Mouse (Mus musculus) layer of hippocampus, adult 11-12 months (tissue): ENCODE data around the gene Agbl2.

Experiments used
- DNase-seq: peaks from one replicate; pipeline ENCODE4 v3.0.0; 2022; ENCODE audit warnings: low spot score

Agbl2 gene

DNA sequence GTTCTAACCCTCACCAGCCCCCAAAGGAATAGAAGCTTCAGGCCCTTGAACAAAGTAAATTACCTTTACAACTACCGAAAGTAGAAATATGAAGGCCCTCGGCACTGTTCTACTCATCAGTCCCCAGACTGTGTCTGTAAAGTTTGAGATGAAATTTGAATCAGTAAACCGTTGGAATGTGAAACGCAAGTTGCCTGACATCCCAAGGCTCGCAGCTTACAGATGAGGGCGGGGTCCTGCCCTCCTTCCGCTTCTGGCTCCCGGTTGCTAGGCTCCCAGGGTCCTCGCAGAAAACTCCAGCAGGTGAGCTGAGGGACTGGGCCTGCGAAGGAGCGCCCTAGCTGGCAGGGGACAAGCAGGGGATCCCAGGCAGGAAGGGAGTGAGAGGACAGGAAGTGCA, at the start of gene Agbl2:
Gene Agbl2, plus strand, starts transcription at position 270 of the 400 bp plus-strand sequence.
- DNase-seq: no peak

GRCm38 (mm10) chr2:90735326-90735725, 47.2 kb upstream of the Agbl2 start:
- DNase-seq: no peak

DNA sequence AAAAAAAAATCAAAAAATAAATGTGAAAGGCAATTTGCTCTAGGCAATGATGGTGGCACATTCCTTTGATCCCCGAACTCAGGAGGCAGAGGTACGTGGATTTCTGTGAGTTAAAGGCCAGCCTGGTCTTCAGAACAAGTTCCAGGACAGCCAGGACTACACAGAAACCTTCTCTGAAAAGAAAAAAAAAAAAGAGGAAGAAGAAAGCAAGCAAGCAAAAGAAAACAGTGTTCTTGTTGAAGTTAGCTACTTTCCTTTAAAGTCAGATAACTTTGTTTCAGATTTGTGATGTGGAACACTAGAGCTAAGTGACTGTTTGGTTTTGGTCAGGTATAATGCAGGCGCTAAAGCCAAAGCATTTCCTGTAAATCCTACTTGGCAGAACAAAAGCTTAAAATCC, 43.7 kb upstream of the Agbl2 start:
- no peak for DNase-seq

DNA sequence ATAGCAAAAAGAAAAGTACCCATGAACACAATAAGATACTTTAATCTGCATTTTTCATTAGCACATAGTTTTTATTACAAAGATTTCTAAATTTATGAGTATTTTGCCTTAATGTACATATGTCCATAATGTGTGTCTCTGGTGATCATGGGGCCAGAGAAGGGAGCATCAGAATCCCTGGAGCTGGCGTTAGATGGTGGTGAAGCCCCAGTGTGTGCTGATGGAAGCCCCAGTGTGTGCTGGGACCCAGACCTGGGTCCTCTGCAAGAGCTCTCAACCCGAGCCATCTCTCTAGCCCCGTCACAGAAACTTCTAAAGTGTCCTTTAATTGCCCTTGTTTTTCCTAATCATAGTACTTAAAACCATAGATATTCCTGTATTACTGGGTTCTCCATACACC, 43.2 kb upstream of the Agbl2 start:
- no peak for DNase-seq

DNA sequence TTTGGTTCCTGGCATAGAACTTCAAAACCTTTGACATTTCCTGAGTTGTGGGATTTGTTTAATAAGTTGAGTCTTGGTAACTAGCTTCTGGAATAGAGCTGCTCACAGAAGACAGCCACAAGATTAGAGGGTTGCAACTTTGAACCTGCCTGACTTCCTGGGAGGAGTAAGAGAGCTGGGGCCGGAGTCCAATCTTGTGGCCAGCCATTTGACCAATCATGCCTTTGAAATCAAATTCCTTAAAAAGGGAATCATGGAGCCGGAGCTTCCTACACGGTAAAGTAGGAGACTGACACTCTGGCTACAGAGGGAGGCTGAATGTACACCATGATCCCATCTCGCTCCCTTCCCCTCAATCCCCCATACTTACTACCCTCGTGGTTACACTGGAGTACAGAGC, 42.6 kb upstream of the Agbl2 start:
- no peak for DNase-seq

DNA sequence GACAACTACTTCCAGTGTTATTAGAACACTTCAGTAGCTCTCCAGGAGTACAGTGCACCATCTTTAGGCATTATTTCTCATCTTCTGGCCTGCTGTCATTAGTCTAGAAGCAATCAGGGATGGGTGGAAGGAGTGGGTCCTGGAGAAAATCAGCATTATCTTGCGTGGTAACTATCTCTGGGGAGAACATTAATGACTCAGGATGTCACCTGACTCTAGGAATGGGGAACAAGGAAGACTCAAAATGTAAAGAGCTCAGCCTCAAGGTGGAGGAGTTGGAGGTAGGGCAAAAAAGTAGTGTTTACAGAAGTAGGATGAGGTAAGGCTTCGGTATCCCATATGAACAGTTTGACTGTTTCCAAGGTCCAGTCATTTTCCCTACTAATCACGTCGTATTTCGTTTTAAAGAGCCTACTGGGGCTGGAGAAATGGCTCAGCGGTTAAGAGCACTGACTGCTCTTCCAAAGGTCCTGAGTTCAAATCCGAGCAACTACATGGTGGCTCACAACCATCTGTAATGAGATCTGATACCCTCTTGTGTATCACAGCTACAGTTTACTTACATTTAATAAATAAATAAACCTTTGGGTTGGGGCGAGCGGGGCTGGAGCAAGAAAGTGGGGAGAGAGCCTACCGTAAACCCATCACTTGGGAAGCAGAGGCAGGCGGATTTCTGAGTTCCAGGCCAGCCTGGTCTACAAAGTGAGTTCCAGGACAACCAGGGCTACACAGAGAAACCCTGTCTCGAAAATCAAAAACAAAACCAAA, 38.1 kb upstream of the Agbl2 start:
- no peak for DNase-seq

DNA sequence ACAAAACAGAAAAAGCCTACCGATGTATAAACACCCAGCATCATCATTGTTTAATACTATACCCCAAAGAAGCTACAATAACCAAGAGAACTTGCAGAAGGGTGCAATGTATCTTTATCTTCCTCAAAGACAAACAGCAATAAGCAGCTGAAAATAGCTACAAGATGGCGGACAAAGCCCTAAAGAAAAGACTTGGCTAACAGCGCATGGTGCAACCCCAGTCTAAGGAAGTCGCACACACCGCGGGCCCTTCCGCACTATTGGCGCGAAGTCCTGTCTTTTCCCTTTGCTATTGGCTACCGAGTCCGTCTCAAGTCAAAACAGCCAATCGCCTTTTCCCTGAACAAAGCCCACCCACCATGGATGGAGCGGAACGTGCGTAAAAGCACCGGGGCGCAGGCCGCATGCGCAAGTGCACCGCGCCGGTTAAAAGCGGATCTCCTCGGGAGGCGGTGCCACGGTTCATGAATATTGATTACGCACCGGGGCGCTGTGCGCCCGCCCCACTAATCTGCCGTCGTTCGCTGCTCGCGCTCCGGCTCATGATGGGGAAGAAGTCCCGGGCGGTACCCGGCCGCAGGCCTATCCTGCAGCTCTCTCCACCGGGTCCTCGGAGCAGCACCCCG, 37.4 kb upstream of the Agbl2 start, which contains the start of gene Fnbp4:
Gene Fnbp4, plus strand, starts transcription at position 318 of the 626 bp plus-strand sequence.
- peak; percentile 98 for DNase-seq

DNA sequence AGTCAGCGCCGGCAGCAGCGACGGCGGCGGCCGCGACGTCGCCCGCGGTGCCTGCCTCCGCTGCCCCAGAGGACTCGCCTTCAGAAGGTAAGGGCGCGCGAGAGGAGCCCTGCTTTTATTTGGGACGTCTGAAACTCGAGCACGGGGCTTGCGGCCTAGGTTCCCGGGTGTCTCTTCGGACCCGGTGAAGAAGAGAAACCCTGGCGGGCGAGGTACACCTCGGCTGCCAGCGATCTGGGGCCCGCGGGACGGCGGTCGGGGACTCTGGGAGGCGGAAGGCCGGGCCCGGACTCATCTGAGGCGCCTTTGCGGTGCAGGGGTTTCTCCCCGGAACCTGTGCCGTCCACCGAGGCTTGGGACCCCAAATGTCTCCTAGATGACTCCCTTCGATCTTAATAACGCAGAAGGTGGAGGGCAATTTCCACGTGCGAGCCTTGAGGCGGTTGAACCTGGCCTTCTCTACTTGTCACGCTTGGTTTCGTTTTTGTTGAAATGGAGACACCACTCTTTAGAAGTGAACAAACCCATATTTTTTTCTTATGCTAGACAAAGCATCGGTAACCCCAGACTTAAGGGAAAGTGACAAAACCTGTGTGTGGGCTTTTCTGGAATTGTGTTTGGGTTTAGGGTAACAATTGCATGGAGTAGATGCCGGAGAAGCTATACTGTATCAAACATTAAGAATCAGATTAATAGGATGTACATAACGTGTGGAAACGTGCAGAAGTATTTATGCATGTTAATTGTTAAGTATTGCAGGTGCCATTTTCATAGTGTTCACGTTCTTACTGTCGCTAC, 36.6 kb upstream of the Agbl2 start:
- no peak for DNase-seq

GRCm38 (mm10) chr2:90746538-90746865, 36.0 kb upstream of the Agbl2 start:
- no peak for DNase-seq

GRCm38 (mm10) chr2:90747131-90747530, 35.4 kb upstream of the Agbl2 start:
- no peak for DNase-seq

DNA sequence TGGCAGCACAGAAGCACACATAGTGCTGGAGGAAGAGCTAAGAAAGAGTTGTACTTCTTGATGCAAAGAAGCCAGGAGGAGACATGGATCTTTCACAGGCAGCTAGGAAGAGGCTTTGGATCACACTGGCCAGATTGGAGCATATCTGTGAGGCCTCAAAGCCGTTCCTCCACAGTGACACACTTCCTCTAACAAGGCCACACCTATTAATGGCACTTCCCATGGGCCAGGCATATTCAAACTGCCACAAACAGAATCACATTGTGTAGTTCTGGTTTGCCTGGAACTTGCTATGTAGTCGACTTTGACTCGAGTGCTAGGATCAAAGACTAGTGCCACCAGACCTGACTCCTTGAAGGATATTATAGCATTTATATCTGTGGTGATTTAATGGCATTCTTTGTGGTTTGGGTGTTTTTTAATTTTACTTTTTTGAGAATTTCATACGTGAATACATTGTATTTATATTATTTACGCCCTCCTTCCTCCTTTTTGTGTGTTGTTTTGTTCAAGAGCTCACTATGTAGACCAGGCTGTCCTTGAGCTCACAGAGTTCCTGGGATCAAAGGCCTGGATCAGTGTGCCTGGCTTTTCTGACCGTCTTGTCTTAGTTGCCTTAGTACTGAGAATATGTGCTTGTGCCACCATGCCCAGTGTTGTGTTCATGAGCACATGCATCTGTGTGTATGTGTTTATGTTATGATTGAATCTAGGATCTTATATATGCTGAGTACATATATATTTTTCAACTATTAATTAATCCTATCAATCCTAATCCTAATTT, 32.7 kb upstream of the Agbl2 start:
- no peak for DNase-seq

GRCm38 (mm10) chr2:90753565-90753964, 29.0 kb upstream of the Agbl2 start:
- DNase-seq: no peak

DNA sequence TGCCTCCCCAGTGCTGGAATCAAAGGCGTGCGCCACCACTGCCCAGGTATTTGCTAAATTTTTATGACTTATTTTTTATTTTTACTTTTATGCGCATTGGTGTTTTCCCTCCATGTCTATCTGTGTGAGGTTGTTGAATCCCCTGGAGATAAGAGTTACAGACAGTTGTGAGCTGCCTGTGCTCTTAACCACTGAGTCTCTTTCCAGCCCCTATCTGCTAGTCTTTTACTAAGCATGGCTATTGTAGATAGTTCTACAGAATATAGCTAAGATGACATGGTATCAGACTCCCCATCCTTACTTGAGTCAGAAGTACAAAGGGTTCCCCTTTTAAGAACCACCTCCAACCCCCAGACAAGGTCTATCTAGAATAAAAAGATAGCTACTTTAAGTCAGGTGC, 28.3 kb upstream of the Agbl2 start:
- DNase-seq: no peak

DNA sequence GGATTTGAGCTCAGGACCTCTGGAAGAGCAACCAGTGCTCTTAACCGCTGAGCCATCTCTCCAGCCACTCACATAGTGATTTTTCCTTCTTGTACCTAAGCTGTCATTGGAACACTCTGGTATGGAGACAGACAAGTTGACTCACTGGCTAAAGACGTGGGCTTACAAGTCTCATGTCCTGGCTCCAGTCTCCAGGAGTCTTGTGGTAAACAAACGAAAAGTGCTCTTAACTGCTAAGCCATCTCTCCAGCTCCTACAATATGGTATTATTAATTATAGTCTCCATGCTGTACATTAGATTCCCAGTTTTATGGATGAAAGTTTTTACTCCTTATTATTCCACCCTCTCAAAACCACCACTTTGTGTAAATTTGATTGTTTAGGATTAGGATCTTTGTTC, 17.4 kb upstream of the Agbl2 start:
- no peak for DNase-seq

- DNase-seq: no peak
Observed at GRCm38 (mm10) chr2:90781323-90781722, 1.2 kb upstream of the Agbl2 start.

GRCm38 (mm10) chr2:90781938-90782337, 589 bp upstream of the Agbl2 start:
- no peak for DNase-seq

DNA sequence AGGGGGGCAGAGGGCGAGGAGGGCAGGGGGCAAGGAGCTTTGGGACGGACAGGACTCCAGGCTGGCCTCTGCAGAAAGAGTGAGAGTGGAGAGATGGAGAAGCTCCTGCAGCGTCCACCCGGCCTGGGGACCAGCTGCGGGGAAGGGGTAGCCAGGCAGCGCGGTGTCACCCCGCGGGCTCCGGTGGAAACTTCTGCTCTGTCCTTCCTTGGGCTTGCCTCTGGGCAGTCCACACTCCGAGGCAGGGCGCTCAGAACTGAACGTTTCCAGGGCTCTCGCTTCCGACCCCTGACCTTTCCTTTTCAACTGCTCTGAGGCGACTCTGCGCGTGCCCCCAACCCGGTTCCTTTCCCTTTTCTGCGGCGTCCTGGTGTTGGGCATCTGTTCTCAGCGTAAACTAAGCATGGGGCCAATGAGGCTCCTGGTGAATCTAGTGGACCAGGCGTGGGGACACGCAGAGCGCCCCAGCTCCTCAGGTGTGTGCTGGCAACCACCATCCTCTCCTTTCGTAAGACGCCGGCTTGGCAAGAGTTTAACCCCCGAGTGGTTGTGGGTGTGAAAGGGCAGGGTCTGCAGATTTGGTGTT, 467 bp downstream of the Agbl2 start:
- DNase-seq: no peak

GRCm38 (mm10) chr2:90788126-90788525, 5.6 kb downstream of the Agbl2 start:
- DNase-seq: no peak

DNA sequence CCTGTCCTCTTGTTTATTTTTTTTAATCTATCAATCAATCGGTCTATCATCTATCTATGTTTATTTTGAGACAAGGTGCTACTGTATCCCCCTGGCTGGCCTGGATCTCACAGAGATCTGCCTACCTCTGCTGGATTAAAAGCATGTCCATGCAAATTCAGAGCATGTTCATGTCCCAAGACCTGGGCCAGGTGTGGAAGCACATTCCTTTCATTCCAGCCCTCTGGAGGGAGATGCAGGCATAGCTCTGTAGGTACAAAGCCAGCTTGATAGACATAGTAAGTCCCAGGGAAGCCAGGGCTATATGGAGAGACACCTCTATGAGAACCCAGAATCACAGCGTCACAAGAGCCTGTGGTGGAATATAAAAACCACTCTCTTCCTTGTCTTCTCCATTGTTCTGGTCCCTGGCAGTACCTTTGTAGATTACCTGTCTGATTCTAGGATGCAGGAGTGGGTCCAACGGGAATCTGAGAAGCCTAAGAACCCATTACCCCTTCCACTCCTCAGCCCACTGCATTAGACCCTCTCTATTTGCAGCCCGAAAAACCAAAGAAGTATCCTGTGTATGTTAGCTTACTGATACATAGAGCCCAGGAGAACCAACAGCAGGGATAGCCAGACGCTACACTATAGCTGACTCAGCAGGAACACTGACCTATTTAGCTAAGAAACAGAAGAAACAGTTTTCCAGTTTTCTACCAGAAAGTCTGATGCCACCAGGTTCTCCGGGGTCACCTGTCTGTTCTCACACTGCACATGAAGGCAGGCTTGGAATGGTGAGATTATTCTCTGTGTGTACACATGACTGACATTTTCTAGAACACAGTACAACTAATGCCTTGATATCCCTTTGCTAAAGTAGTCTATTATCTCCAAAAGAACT, 26.0 kb downstream of the Agbl2 start:
- no peak for DNase-seq

DNA sequence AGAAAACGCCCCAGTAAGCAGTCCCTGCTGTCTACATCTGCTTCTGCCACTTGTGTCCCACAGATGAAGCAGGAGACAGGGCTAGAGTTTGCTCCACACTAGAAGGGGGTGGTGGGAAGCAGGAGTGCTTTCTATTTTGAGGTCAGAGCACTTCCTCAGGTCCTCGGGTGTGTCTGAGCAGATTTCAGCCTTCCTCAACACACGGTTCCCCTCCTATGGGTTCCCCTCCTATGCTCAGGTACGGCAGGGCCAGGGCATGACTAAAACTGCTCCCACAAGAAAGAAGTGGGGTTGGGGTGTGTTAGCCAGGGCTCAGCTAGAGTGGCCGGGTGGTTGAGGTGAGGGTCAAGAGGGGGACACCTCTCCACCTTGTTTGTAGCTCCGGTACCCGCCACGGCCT, 28.2 kb downstream of the Agbl2 start:
- no peak for DNase-seq

GRCm38 (mm10) chr2:90815266-90815665, 32.7 kb downstream of the Agbl2 start:
- no peak for DNase-seq
